Mouse (Mus musculus): ENCODE results near the gene Man2b2. TPM values are rescaled to one million over a fixed set of nuclear protein-coding genes. Genes with fewer than 3 reads are reported as not detected.

Gene Man2b2
- polyA plus RNA-seq, 1 experiment: 29.2 TPM

DNA sequence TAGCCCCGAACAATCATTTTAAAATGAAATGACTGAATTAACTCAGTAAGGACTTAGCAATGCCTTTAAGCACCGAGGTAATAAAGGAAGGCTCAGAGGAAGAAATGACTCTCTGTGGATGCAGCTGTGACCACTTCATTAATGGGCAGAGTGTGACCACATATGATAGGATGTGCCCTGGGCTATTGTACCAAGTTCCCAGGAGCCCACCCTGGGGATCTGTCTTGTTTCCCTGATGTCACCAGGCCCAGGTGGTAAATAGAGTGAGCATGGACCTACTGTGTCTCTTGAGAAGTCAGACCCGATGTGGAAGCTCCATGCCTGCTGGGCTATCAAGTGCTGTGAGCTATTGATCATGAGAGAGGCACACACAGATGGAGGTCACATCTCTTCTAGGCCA lies 24.7 kb upstream of the Man2b2 start:
- WGBS: 69% methylated on average over 3 of the region's 3 CpGs
- no peak overlapping the region for H3K4me3 ChIP-seq (replicated peaks; ENCODE audit: insufficient read depth, low read depth, low read length)
- H3K4me1 ChIP-seq (ENCODE audit: control insufficient read depth, insufficient read depth, low read length): peaks cover 3% of the 10 kb centered on the region; the same call in 1 of the 2 replicates
- H3K27ac ChIP-seq (ENCODE audit: insufficient read depth, low read length): no peak overlapping the region
- TF ChIP-seq CTCF (IDR thresholded peaks at IDR 0.05; ENCODE audit: borderline replicate concordance, insufficient read depth, low read depth, low read length): no peak
- TF ChIP-seq POLR2A (IDR thresholded peaks at IDR 0.05; ENCODE audit: borderline replicate concordance, insufficient read depth, low read length): no peak
- DNase-seq: no peak
- no peaks in the 10 kb centered on the region for H3K27me3 ChIP-seq (ENCODE audit: control insufficient read depth, insufficient read depth, low read length)

DNA sequence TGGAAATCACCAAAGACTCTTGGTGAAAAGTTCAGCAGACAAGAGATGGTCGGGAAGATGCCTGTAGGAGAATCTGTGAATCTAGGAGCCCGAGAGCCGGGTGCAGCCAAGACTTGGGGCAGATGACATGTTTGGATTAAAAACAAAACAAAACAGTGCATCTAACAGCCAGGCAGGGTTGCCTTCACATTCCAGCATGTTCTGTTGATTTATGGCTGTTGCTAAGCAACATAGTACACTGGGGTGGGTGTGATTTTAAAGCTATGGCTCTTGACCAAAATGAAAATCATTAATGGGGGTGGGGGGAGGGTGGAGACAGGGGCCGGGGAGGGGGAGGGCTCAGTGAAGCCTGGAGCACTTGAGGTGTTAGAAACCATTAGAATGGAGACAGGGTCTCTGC lies 21.1 kb upstream of the Man2b2 start:
- H3K27me3 ChIP-seq (ENCODE audit: control insufficient read depth, insufficient read depth, low read length): no peaks in the 10 kb centered on the region
- H3K4me1 ChIP-seq (ENCODE audit: control insufficient read depth, insufficient read depth, low read length): peaks cover 16% of the 10 kb centered on the region
- TF ChIP-seq CTCF (IDR thresholded peaks at IDR 0.05; ENCODE audit: borderline replicate concordance, insufficient read depth, low read depth, low read length): no peak
- no peak for TF ChIP-seq POLR2A (IDR thresholded peaks at IDR 0.05; ENCODE audit: borderline replicate concordance, insufficient read depth, low read length)
- H3K4me3 ChIP-seq (replicated peaks; ENCODE audit: insufficient read depth, low read depth, low read length): no peak overlapping the region
- no peak overlapping the region for H3K27ac ChIP-seq (ENCODE audit: insufficient read depth, low read length)
- no peak for DNase-seq
- WGBS: 56% methylated on average over 4 of the region's 4 CpGs

DNA sequence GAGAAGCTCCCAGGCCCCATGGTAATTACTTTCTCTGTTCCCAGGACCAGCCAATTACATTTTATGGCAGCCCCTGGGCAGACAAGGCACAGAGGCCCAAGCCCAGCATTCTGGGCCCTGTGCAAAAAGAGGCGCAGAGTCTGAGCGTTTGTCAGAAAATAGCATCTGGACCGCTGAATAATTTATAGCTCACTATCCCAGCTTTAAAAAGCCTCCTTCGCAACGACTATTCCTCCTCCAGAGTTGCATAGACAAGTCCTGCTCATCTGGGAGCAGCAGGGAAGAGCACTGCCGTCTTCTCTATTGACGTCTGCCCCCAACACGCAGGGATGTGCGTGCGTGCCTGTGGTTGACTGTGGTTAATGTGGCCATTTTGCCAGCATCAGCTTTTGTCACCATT lies 14.0 kb upstream of the Man2b2 start:
- WGBS: 93% methylated on average over 10 of the region's 10 CpGs
- Histone ChIP-seq H3K27ac (ENCODE audit: insufficient read depth, low read length) (no peak overlapping the region), H3K4me3 (replicated peaks; ENCODE audit: insufficient read depth, low read depth, low read length) (no peak overlapping the region), H3K27me3 (ENCODE audit: control insufficient read depth, insufficient read depth, low read length) (no peaks in the 10 kb centered on the region), H3K4me1 (ENCODE audit: control insufficient read depth, insufficient read depth, low read length) (peaks cover 18% of the 10 kb centered on the region)
- TF ChIP-seq POLR2A (IDR thresholded peaks at IDR 0.05; ENCODE audit: borderline replicate concordance, insufficient read depth, low read length) (no peak), CTCF (IDR thresholded peaks at IDR 0.05; ENCODE audit: borderline replicate concordance, insufficient read depth, low read depth, low read length) (no peak)
- no peak for DNase-seq

DNA sequence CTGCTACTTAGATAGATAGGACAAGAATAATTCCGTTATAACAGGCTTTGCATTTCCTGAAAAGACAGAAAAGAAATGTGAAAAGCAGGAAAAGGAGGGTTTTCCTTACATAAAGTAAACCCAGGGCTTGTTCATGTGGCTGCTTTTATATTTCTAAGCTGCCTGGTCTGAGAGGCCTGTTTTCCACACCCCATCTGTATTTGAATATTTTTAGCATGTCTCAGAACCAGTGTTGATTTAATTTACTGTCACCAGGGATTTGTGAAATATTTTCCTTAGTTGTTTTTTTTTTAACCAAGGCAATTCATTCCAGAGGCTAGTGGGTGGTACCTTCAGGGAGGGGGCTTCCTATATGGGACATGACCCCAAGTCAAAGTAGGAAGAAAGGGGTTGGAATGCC lies 11.2 kb upstream of the Man2b2 start:
- TF ChIP-seq CTCF (IDR thresholded peaks at IDR 0.05; ENCODE audit: borderline replicate concordance, insufficient read depth, low read depth, low read length): no peak
- Histone ChIP-seq H3K4me3 (replicated peaks; ENCODE audit: insufficient read depth, low read depth, low read length) (no peak overlapping the region), H3K27ac (ENCODE audit: insufficient read depth, low read length) (no peak overlapping the region), H3K27me3 (ENCODE audit: control insufficient read depth, insufficient read depth, low read length) (no peaks in the 10 kb centered on the region), H3K4me1 (ENCODE audit: control insufficient read depth, insufficient read depth, low read length) (peaks cover 18% of the 10 kb centered on the region)
- DNase-seq: no peak
- 89% methylated on average over 1 of the region's 1 CpGs for WGBS

DNA sequence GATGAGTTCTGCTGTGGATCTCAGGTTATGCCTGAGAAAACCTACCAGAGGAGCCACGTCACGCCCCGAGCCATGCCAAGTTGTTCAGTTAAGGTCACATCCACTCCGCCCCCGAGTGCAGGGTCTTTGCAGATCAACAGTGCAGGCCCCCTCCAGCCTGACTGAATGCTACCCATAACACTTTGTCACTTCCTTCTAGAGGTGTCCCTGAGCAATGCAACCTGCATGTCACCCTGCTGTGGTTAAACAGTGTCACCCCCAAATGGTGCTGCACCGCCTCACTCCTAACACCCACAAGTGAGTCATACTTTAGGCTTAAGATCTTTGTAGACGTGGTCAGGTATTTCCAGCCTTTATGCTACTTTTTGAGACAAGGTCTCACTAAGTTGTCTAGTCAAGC lies 9.6 kb upstream of the Man2b2 start:
- no peak for TF ChIP-seq POLR2A (IDR thresholded peaks at IDR 0.05; ENCODE audit: borderline replicate concordance, insufficient read depth, low read length)
- TF ChIP-seq CTCF (IDR thresholded peaks at IDR 0.05; ENCODE audit: borderline replicate concordance, insufficient read depth, low read depth, low read length): no peak
- 76% methylated on average over 7 of the region's 7 CpGs for WGBS
- no peaks in the 10 kb centered on the region for H3K27me3 ChIP-seq (ENCODE audit: control insufficient read depth, insufficient read depth, low read length)
- peak in 1 of 2 experiments; percentile 33 for DNase-seq
- H3K4me1 ChIP-seq (ENCODE audit: control insufficient read depth, insufficient read depth, low read length): peaks cover 18% of the 10 kb centered on the region
- no peak overlapping the region for H3K4me3 ChIP-seq (replicated peaks; ENCODE audit: insufficient read depth, low read depth, low read length)
- no peak overlapping the region for H3K27ac ChIP-seq (ENCODE audit: insufficient read depth, low read length)

DNA sequence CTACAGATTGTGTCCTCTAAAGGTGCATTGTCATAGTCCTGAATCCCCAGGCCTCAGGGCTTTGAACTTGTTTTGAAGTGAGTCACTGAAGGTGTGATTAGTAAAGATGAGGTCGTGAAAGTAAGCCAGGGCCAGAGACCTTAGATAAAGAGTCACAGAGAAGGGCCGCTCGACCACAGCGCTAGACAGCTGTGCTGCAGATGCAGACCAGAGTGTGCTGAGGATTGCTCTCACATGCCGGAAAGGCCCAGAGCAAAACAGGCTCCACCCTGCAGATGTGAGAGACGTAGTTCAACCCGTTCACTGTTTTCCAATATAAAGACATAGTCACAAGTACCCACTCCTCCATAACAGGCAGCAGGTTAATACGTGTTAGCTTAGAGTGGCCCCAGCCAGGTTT lies 9.1 kb upstream of the Man2b2 start:
- DNase-seq: no peak
- TF ChIP-seq CTCF (IDR thresholded peaks at IDR 0.05; ENCODE audit: borderline replicate concordance, insufficient read depth, low read depth, low read length): no peak
- no peak for TF ChIP-seq POLR2A (IDR thresholded peaks at IDR 0.05; ENCODE audit: borderline replicate concordance, insufficient read depth, low read length)
- Histone ChIP-seq H3K4me1 (ENCODE audit: control insufficient read depth, insufficient read depth, low read length) (peaks cover 18% of the 10 kb centered on the region), H3K27ac (ENCODE audit: insufficient read depth, low read length) (peak overlapping the region; percentile 15; the same call in 1 of the 2 replicates), H3K4me3 (replicated peaks; ENCODE audit: insufficient read depth, low read depth, low read length) (no peak overlapping the region), H3K27me3 (ENCODE audit: control insufficient read depth, insufficient read depth, low read length) (no peaks in the 10 kb centered on the region)
- WGBS: 66% methylated on average over 8 of the region's 8 CpGs

DNA sequence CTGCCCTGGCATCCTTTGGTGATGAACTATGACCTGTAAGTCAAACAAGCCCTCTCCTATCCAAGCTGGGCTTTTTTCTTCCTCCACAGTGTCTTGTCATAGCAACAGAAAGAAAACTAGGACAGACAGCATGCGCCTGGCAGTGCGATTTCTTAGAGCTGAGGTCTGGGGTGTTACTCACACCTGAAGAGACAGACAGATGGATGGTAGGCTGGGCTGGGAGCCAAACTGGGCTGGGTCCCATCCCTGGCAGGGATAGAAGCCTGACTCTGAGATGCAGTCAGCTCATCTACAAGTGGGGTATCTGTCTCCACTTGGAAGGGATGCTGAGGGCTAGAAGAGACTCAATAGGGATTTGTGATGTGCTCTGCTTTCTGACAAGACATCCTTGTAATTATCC lies 8.6 kb upstream of the Man2b2 start:
- 20% methylated on average over 2 of the region's 2 CpGs for WGBS
- H3K27me3 ChIP-seq (ENCODE audit: control insufficient read depth, insufficient read depth, low read length): no peaks in the 10 kb centered on the region
- no peak overlapping the region for H3K4me3 ChIP-seq (replicated peaks; ENCODE audit: insufficient read depth, low read depth, low read length)
- H3K4me1 ChIP-seq (ENCODE audit: control insufficient read depth, insufficient read depth, low read length): peaks cover 18% of the 10 kb centered on the region
- H3K27ac ChIP-seq (ENCODE audit: insufficient read depth, low read length): peak overlapping the region; percentile 15
- TF ChIP-seq POLR2A (IDR thresholded peaks at IDR 0.05; ENCODE audit: borderline replicate concordance, insufficient read depth, low read length) (no peak), CTCF (IDR thresholded peaks at IDR 0.05; ENCODE audit: borderline replicate concordance, insufficient read depth, low read depth, low read length) (no peak)
- DNase-seq: peak; percentile 82 to 87

DNA sequence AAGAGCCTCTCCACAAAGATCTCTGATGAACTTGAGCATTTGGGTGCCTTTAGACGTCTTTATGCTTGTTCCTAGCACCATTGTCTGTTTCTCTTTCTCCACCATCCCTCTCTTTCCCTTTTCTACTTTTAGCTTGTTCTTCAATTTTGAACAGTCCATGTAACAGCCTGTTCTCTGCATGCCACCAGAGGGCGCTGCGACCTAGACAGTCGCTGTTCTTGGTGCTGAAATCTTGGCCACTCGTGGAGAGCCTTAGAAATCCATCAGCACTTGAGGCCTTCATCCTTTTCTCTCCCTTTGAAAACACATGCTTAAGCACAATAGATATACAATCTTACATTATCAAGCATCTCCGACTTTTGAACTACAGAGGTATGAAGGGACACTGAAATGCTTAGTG lies 5.5 kb upstream of the Man2b2 start:
- no peak overlapping the region for H3K4me3 ChIP-seq (replicated peaks; ENCODE audit: insufficient read depth, low read depth, low read length)
- no peak overlapping the region for H3K27ac ChIP-seq (ENCODE audit: insufficient read depth, low read length)
- TF ChIP-seq CTCF (IDR thresholded peaks at IDR 0.05; ENCODE audit: borderline replicate concordance, insufficient read depth, low read depth, low read length): peak; percentile 99
- no peak for TF ChIP-seq POLR2A (IDR thresholded peaks at IDR 0.05; ENCODE audit: borderline replicate concordance, insufficient read depth, low read length)
- 1% methylated on average over 6 of the region's 6 CpGs for WGBS
- H3K4me1 ChIP-seq (ENCODE audit: control insufficient read depth, insufficient read depth, low read length): peaks cover 18% of the 10 kb centered on the region
- DNase-seq: peak; percentile 81 to 87
- H3K27me3 ChIP-seq (ENCODE audit: control insufficient read depth, insufficient read depth, low read length): no peaks in the 10 kb centered on the region
